Mouse (Mus musculus): Measurements from ENCODE around the gene Mylk. TPM values are rescaled to one million over a fixed set of nuclear protein-coding genes. Genes with fewer than 3 reads are reported as not detected.

Gene Mylk
- total RNA-seq, 2 experiments from 2014 or later = 13.6 to 14.8 TPM

DNA sequence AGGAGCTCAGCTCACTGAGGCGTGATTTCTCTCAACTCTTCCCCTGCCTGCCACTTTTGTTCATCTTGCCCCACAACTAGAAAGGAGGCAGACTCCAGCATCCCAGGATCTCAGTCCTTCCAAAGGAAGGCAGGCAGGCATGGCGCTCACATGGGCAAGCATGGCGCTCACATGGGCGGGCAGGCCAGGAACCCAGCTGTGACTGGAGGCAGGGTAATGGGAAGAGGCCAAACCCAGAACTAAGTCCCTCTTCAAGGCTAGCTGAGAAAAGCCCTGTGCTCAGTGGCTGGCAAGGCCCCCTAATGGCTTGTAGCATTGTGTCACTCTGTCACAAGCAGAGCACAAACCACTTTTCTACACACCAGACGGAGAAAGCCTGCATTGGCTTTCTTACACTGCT lies 223.2 kb downstream of the Mylk start:
- no peak for DNase-seq (ENCODE audit: extremely low spot score in 1 of 2, low spot score in 1 of 2)

GRCm38 (mm10) chr16:34972471-34972870 lies 227.5 kb downstream of the Mylk start:
- no peak for DNase-seq (ENCODE audit: extremely low spot score in 1 of 2, low spot score in 1 of 2)

DNA sequence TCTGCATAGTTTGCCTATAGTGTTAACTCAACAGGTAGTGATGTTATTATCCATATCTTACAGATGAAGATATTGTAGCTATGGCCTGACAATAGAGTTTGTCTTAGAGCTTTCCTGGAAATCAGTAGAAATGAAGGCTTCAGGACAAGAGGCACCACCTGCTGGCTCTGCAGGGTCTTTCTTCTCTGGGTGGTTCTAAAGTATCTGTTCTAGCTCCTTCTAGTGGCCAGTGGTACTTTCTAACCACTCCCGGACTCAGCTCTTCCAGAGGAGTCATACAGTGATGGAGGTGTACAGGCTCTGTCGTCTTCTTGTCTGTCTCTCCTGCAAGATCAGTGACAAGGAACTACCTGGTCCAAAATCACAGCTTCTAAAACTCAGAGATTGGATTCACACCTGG lies 230.5 kb downstream of the Mylk start:
- DNase-seq (ENCODE audit: extremely low spot score in 1 of 2, low spot score in 1 of 2) = no peak

DNA sequence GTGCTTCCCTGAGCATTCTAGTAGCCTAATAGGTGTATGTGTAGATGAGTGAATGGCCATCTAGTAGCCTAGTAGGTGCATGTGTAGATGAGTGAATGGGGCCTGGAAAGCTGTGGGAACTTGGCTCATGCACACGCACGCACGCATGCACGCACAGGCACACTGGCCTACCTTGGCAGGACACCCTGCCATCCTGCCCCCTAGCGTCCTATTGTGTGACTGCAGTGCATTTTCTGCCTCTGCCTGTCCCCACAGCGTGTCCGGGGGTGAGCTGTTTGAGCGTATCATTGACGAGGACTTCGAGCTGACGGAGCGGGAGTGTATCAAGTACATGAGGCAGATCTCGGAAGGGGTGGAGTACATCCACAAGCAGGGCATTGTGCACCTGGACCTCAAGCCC lies 231.6 kb downstream of the Mylk start:
- no peak for DNase-seq (ENCODE audit: extremely low spot score in 1 of 2, low spot score in 1 of 2)

DNA sequence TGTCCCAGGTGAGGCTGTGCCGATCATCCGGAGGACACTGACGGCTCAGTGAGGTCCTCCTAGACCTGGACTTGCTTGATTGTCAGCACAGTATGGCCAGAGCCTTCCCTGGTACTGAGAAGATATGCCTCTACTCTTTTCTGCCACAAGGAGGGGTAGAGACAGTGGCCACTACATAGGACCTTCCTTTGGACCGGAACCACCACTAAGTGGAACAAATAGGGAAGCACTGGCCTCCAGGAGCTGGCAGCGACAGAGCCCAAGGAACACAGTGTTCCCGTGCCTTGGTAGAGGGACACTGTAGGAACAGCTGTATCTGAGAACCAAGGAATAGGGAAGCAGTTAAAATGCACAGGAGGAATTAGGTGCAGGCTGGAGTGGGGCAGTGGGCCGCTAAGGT lies 233.0 kb downstream of the Mylk start:
- DNase-seq (ENCODE audit: extremely low spot score in 1 of 2, low spot score in 1 of 2) = no peak

DNA sequence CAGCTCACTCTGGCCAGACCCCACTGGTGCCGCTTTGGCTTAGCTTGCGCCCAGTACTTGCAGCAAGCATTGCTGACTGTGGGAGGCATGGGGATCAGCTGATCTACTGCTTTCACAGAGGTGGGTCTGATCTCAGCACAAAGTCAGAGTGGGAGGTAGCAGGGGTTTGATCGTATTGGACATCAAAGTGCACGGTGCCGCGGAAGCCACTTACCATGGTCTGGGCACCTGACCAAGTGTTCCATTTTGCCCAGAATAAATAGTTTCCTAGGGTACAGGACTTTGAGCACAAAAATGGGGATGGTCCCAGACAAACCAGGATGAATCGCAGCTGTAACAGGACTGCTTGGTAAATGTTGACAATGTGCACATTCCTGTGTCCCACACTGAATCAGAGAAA lies 236.0 kb downstream of the Mylk start:
- no peak for DNase-seq (ENCODE audit: extremely low spot score in 1 of 2, low spot score in 1 of 2)

GRCm38 (mm10) chr16:34984203-34985030 lies 239.4 kb downstream of the Mylk start:
- no peak for DNase-seq (ENCODE audit: extremely low spot score in 1 of 2, low spot score in 1 of 2)

- no peak for DNase-seq (ENCODE audit: extremely low spot score in 1 of 2, low spot score in 1 of 2)
Measured at GRCm38 (mm10) chr16:34985031-34985346, 240.0 kb downstream of the Mylk start.

DNA sequence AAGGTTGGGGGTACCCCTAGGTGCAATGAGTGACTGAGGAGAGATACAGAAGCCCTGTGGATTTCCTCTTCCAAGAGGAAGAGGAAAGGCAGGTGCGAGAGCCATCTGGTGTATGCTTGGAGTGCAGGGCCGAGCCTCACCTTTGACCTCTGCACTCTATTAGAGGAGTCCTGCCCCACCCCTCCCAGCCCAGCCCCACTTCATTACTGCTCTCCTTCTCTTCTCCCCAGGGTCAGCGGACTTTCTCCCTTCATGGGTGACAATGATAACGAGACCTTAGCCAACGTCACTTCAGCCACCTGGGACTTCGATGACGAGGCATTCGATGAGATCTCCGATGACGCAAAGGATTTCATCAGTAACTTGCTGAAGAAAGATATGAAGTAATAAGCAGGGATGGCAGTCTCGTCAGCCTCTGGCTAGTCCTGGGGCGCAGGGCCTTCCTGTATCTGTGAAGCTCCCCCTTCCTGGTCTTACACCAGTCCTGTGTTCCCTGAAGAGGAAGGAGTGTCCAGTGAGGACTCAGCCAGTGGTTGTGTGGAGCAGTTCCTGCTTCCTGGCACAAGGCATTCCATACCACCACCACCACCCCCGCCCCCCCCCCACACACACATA lies 241.3 kb downstream of the Mylk start:
- no peak for DNase-seq (ENCODE audit: extremely low spot score in 1 of 2, low spot score in 1 of 2)

DNA sequence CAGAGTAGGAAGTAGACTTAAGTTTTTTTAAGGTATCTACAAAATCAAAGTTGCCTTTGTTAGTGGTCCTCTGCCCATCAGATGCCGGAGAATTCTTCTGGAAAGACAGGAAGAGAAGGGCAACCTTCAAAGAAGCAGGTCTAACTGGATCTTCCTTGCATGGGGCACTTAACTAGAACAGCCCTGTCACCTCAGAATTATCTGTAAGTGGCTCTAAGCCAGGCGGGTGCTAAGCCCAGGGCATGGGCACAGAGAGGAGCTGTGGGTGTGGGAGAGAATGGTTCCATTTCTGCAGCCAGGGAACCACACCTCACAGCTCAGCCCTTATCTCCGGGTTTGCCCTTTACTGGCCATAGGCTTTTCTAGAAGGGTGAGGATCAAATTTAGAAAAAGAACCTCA lies 246.4 kb downstream of the Mylk start:
- no peak for DNase-seq (ENCODE audit: extremely low spot score in 1 of 2, low spot score in 1 of 2)

- no peak for DNase-seq (ENCODE audit: extremely low spot score in 1 of 2, low spot score in 1 of 2)
Measured at GRCm38 (mm10) chr16:34992854-34993253, 247.8 kb downstream of the Mylk start.

GRCm38 (mm10) chr16:34993694-34994330 lies 248.8 kb downstream of the Mylk start:
- DNase-seq (ENCODE audit: extremely low spot score in 1 of 2, low spot score in 1 of 2) = no peak

- DNase-seq (ENCODE audit: extremely low spot score in 1 of 2, low spot score in 1 of 2) = no peak
Measured at GRCm38 (mm10) chr16:34994641-34995141, 249.7 kb downstream of the Mylk start.

GRCm38 (mm10) chr16:34996133-34996532 lies 251.1 kb downstream of the Mylk start:
- peak; percentile 41 to 74 for DNase-seq (ENCODE audit: extremely low spot score in 1 of 2, low spot score in 1 of 2)

DNA sequence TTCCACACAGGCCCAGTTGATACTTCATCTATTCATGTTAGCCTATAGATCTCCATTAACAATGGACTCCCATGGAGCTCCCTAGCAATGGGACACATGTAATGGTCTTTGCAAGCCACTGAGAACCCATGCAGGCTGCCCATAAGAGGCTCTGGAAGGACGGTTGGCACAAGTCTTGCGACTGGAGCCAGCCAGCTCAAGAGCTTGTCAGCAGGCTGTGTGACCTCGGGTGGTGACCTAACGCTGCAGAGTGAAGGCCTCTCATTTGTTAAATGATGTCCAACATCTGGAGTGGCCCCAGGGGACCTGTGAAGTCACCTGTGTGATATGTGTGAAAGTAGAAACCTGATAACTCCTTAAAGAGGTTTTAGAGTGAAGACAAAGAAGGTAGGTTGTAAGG lies 252.0 kb downstream of the Mylk start:
- no peak for DNase-seq (ENCODE audit: extremely low spot score in 1 of 2, low spot score in 1 of 2)

DNA sequence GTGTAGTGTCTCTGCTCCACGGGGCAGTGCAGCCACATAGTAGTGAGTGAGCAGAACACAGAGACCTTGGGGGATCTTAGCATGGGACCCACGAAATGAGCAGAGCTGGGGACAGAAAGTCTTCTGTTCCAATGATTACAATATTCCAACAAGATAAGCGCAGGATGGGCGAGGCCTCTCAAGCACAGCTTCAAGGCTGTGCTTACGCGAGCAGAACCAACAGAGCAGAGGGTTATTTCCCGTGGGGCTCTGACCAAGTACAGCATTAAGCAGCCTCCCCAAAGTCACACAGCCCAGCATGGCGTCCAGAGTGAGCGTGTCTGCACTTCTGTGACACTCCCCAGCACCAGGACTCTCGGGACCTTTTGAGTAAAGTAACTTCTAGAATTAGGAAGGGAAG lies 252.6 kb downstream of the Mylk start:
- no peak for DNase-seq (ENCODE audit: extremely low spot score in 1 of 2, low spot score in 1 of 2)

GRCm38 (mm10) chr16:34999016-34999415 lies 254.0 kb downstream of the Mylk start:
- DNase-seq (ENCODE audit: extremely low spot score in 1 of 2, low spot score in 1 of 2) = no peak

DNA sequence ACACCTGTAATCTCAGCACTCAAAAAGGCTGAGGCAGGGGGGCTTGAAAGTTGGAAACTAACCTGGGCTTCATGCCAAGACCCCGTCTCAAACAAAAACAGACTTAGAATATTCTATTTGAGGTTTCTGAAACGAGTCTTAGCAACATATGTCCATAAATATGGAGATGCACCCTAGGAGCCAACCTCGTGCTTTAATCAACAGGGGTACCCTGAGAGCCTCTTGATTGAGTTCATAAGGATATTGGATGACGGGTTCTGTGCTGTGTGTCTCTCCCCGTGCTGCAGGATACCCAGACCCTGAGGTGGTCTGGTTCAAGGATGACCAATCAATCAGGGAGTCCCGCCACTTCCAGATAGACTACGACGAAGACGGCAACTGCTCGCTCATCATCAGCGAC lies 255.0 kb downstream of the Mylk start:
- DNase-seq (ENCODE audit: extremely low spot score in 1 of 2, low spot score in 1 of 2) = no peak

DNA sequence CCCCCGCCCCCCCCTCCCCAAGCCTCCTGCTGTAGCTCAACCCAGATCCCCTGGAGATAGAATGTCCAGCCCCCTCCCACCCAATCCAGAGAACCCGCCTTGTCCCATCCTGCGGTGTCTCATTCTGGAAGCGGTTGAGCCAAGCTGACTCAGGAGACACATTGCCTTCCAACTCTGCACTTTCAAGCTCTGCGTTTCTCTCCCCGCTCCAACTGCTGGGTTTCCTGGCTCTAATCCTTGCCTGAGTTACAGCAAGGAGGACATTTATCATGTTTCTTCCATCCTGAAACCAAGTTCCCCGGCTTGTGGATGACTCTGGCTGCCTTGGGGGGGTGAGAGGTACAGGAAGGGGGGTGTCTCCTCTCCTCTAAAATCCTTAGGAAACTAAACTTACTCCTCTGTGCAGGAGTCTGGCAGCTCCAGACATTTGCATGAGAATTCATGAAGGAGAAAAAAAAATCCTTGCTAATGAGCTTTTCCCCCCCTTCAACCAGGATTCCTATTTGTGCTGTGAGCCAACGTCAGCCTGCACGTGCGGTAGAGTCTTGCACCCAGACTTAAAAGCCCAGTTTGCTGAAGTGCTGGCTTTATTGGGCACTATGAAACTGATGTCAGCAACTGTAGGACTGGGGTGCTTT lies 256.0 kb downstream of the Mylk start:
- DNase-seq (ENCODE audit: extremely low spot score in 1 of 2, low spot score in 1 of 2) = no peak

- DNase-seq (ENCODE audit: extremely low spot score in 1 of 2, low spot score in 1 of 2) = no peak
Measured at GRCm38 (mm10) chr16:35004356-35004755, 259.3 kb downstream of the Mylk start.

DNA sequence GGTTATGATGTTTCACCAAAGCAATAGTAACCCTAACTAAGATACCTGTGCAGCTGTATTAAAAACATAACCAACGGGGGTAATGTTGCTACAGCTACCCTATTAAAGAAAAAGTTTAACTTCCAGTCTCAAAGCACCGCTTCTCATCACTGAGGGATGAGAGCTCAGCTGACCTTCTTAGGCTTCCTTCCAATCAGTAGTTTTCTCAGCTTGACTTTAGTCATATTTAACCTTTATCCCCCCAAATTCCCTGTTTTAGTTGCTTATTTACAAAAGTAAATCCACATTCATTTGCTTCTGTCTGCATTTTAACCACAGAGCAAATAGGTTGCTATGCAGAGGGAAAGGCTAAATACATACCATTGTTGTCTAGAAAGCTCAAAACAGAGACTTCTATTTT lies 259.7 kb downstream of the Mylk start:
- DNase-seq (ENCODE audit: extremely low spot score in 1 of 2, low spot score in 1 of 2) = no peak
